Comparison of ENCODE assay signal across 15 mouse cellular contexts in the genomic region with DNA sequence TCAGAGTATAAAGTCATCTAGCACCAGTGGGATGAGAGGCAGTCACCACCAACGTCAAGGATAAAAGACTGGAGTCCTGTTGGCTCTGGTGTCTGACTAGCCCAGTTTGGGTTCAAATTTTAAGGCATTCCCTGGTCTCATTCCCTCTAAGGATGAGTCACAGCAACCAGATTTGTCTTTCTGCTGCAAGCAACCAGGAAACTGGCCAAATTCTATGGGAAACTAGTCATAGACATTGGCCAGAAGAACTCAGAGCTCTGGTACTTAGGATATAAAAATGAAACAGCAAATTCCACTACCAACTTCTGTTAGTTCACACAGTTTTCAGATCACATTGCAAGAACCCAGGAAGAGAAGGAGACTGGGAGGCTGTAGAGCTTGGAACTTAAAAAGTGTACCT.
DNase-seq lines count a peak whose midpoint lies in the region; ATAC-seq lines count a peak whose summit lies in the region.
"Had no signal": no experiment of that assay in that cellular context is flagged by ENCODE, and none has a peak within 500 bp of the region (broad histone marks: within the 10 kb centered on the region; RNA-seq: fewer than 3 reads in every experiment).

No protein-coding gene starts in this region.

- intact Hi-C loops in left cerebral cortex, postnatal 36 days (cut with DNase I), result no loop called here

- no peak for DNase-seq in frontal cortex, postnatal 10 days (ENCODE audit: low spot score in 2 of 2)
- peak; percentile 34 for DNase-seq in layer of hippocampus, adult 9-11 months
- DNase-seq in layer of hippocampus, postnatal 25 days (ENCODE audit: extremely low spot score in 1 of 2, low spot score in 1 of 2), result no peak
- peak; percentile 73 for DNase-seq in adipocyte (ENCODE audit: low spot score)
- peak; percentile 25 to 40 for DNase-seq in left cerebral cortex, postnatal 36 days (ENCODE audit: low spot score in 2 of 2)
- no peak for DNase-seq in T-cell, adult 2 months (ENCODE audit: low spot score)
- no peak for DNase-seq in natural killer cell, adult 2 months (ENCODE audit: low spot score in 2 of 2)
- DNase-seq: cerebellum, postnatal 10 days; heart, postnatal 14 days; lung, postnatal 10 days; right cerebral cortex, postnatal 14 days had no signal

- peak; percentile 95 for ATAC-seq in frontal cortex, adult (ENCODE audit: low TSS enrichment)
- ATAC-seq: forebrain, embryonic 13.5 days; intestine, embryonic 15.5 days; midbrain, embryonic 16.5 days had no signal

Comparison
In these comparisons a context has a peak if more than half of its experiments do, and no peak if none do; other contexts are left out.
1. DNase-seq: peak in layer of hippocampus, adult 9-11 months (single experiment), adipocyte (single experiment) and left cerebral cortex, postnatal 36 days (2 of 2); none in frontal cortex, postnatal 10 days (0 of 2), layer of hippocampus, postnatal 25 days (0 of 2), T-cell, adult 2 months (single experiment) and natural killer cell, adult 2 months (0 of 2).